Mouse (Mus musculus) forebrain, embryonic 13.5 days (tissue): ENCODE data around the gene Efcab12. TPM values are rescaled to one million over a fixed set of nuclear protein-coding genes. Genes with fewer than 3 reads are reported as not detected.

Source experiments
- ATAC-seq: fragments of 200-750 bp; cut with Nextera tagmentation; 2 replicates; pipeline ENCODE4 v1.8.0; 2017
- H3K27ac ChIP-seq: fragments of 300-500 bp; sonication (generic); 2 replicates; pipeline ENCODE4 v1.5.1; 2015; ENCODE audit warnings: inconsistent platforms, mild to moderate bottlenecking, moderate library complexity
- H3K27me3 ChIP-seq: fragments of 300-500 bp; sonication (generic); 2 replicates; pipeline ENCODE4 v1.6.1; 2015; ENCODE audit warnings: mild to moderate bottlenecking, inconsistent platforms
- H3K36me3 ChIP-seq: fragments of 300-500 bp; sonication (generic); 2 replicates; pipeline ENCODE4 v1.6.1; 2015; ENCODE audit warnings: mild to moderate bottlenecking, inconsistent platforms; ENCODE audit not compliant: poor library complexity, severe bottlenecking
- H3K4me1 ChIP-seq: fragments of 300-500 bp; sonication (generic); 2 replicates; pipeline ENCODE4 v1.6.1; 2015; ENCODE audit warnings: inconsistent platforms
- H3K4me2 ChIP-seq: fragments of 300-500 bp; sonication (generic); 2 replicates; pipeline ENCODE4 v1.6.1; 2015; ENCODE audit warnings: inconsistent platforms, mild to moderate bottlenecking, moderate library complexity
- H3K4me3 ChIP-seq: fragments of 300-500 bp; sonication (generic); 2 replicates; pipeline ENCODE4 v1.5.1; 2015; ENCODE audit warnings: mild to moderate bottlenecking, inconsistent platforms
- H3K9ac ChIP-seq: fragments of 300-500 bp; sonication (generic); 2 replicates; pipeline ENCODE4 v1.6.1; 2015; ENCODE audit warnings: mild to moderate bottlenecking, inconsistent platforms
- H3K9me3 ChIP-seq: fragments of 300-500 bp; sonication (generic); replicated peaks from 2 replicates; pipeline ENCODE4 v1.6.1; 2016; ENCODE audit warnings: inconsistent platforms
- WGBS: fragments of 180-500 bp; shearing (Covaris S2); methylation state at CpG from one replicate; pipeline ENCODE4 v1.1.7; 2015; 5-methylcytosine and 5-hydroxymethylcytosine counted together
- polyA plus RNA-seq: library from polyadenylated mRNA; unstranded; fragments of >200 nt; fragmentation: Nextera tagmentation; extraction: Ambion mirVana; gene quantifications from 2 replicates; pipeline ENCODE4 v1.2.1, GENCODE M21; 2015

Gene Efcab12
- polyA plus RNA-seq, 1 experiment from 2014 or later: 1.9 TPM

DNA sequence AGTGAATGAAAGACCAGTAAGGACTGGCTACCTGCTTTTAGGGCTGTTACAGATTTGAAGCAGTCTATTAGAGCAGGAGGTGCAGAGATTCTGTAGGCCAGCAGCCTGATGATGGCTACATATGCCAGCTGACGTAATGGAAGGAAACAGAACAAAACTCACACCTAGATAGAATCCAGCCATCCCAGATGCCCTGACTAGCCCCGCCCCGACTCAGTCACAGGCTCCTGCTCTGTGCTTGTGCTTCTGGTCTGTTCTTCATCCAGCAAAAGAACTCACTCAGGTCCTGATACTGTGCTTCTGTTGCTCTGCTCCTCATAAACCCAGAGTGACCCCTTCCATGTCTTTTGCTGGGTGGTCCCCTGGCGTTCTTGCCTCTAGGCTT, 18.1 kb upstream of the Efcab12 start:
- H3K9me3 ChIP-seq: no peaks in the 10 kb centered on the region
- ATAC-seq: no peak
- no peak overlapping the region for H3K27ac ChIP-seq

DNA sequence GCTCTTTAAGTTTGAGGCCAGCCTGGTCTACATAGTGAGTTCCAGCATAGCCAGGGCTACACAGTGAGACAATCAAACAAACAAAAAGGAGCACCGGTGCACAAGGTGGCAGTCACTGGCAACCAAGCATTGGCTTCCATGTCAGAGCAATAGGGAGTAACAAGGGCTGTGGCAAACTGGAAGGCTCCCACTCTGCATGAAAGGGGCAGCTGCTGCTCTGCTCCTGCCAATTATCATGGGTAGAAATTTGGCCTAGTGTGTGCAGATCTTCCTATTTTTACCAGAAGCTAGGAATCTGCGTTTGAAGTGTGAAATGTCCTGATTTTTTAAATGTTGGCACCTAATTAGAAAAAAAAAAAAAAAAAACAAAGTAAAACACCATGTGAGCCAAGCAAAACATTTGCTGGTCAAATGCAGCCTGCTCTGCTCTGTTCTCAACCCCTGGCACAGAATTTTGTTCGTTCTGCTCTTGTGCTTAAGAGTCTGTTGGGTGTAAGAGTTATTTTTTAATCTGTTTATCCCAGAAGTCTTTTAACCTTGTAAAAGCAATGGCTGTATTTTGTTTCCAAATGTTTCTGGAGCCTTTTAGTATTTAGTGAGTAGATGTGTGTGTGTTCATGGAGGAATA, 17.6 kb upstream of the Efcab12 start:
- no peak for ATAC-seq
- peaks cover 31% of the 10 kb centered on the region for H3K4me1 ChIP-seq
- H3K9me3 ChIP-seq: no peaks in the 10 kb centered on the region
- no peak overlapping the region for H3K4me2 ChIP-seq
- whole genome bisulfite sequencing: 82% methylated on average over 3 of the region's 3 CpGs
- H3K4me3 ChIP-seq: no peak overlapping the region
- no peaks in the 10 kb centered on the region for H3K36me3 ChIP-seq
- no peaks in the 10 kb centered on the region for H3K27me3 ChIP-seq
- no peak overlapping the region for H3K9ac ChIP-seq
- no peak overlapping the region for H3K27ac ChIP-seq

More for the DNA sequence above, 18.1 kb upstream of the Efcab12 start:
- 73% methylated on average over 4 of the region's 4 CpGs for WGBS
- H3K4me2 ChIP-seq: no peak overlapping the region
- H3K4me1 ChIP-seq: peaks cover 29% of the 10 kb centered on the region
- H3K36me3 ChIP-seq: no peaks in the 10 kb centered on the region
- no peak overlapping the region for H3K4me3 ChIP-seq
- H3K9ac ChIP-seq: no peak overlapping the region
- no peaks in the 10 kb centered on the region for H3K27me3 ChIP-seq

DNA sequence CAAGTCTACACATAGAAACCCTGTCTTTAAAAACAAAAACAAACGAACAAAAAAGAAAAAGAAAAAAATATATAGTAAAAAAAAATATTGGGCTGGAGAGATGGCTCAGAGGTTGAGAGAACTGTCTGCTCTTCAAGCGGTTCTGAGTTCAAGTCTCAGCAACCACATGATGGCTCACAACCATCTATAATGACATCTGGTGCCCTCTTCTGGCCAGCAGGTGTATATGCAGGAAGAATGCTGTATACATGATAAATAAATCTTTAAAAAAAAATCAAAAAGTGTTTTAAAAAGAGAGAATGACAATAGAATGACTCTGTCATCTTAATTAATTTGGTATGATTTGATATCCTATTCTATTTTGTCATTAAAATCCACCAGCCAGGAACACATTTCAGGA, 16.2 kb upstream of the Efcab12 start:
- Histone ChIP-seq H3K9ac (no peak overlapping the region), H3K36me3 (peaks cover 7% of the 10 kb centered on the region), H3K4me2 (no peak overlapping the region), H3K4me3 (no peak overlapping the region), H3K4me1 (peaks cover 31% of the 10 kb centered on the region), H3K9me3 (no peaks in the 10 kb centered on the region), H3K27ac (no peak overlapping the region), H3K27me3 (no peaks in the 10 kb centered on the region)
- 64% methylated on average over 2 of the region's 2 CpGs for WGBS
- ATAC-seq: no peak

DNA sequence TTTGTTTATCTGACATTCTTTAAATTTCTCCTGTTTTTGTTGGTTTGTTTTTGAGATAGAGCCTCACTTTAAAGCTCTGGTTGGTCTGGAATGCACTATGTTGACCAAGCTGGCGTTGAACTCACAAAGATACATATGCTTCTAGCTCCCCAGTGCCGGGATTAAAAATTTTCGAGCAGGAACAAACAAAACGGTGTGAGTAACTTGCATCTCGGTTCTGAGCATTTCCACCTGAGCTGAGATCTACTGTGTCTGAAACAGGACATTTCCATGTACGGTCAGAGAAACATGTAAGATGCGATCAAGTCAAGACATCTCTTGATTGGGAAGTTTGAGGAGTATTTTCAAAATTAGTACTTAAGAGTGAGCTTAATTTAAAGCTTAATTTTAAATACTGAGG, 15.8 kb upstream of the Efcab12 start:
- 42% methylated on average over 7 of the region's 7 CpGs for WGBS

DNA sequence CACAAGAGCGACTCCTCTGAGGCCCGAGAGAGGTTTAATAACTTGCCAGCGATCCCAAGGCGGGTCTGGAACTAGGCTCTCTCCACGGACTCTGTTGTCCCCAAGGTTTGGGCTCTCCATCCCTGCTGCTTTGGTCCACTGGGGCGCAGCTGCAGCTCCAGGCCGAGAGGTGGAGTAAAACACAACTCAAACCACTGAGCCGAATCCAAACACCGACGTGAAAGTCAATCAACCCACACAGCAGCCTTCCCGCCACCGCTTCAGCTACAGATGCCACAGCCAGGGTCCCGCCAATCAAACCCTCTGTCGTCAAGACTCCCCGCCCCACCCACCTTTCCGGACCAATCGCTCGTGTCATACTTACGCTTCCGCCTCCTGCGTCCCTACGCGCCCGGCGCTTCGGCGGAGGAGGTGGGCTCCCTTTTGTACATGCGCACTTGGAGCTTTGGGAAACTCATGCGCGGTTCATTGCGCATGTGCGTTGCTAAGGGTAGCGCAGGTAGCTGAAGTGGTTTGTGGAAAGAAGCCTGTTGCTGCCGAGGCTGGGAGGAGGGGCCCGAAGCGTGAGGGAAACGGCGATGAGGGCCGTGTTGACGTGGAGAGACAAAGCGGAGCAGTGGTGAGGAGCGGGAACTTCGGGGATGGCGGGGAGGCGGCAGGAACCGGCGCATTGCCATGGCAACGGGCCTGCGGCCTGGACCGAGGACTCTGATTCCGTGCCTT, 15.0 kb upstream of the Efcab12 start, which contains the start of the genes Mbd4 and Ift122:
Mbd4 (minus strand) TSS at position 281 of the 723 bp plus-strand sequence.
Ift122 (plus strand) TSS at position 380 of the 723 bp plus-strand sequence.
- no peaks in the 10 kb centered on the region for H3K27me3 ChIP-seq
- no peaks in the 10 kb centered on the region for H3K9me3 ChIP-seq
- H3K27ac ChIP-seq: peak within 1 kb of the TSS; percentile 86
- peaks cover 18% of the 10 kb centered on the region for H3K36me3 ChIP-seq
- H3K4me2 ChIP-seq: peak within 1 kb of the TSS; percentile 79
- ATAC-seq: peak; percentile 98
- peaks cover 31% of the 10 kb centered on the region for H3K4me1 ChIP-seq
- H3K9ac ChIP-seq: peak within 1 kb of the TSS; percentile 73
- under 1% methylated on average over 51 of the region's 51 CpGs for WGBS
- peak within 1 kb of the TSS; percentile 61 for H3K4me3 ChIP-seq

More for the DNA sequence above, 15.8 kb upstream of the Efcab12 start:
- H3K9me3 ChIP-seq: no peaks in the 10 kb centered on the region
- peak overlapping the region; percentile 61 for H3K4me3 ChIP-seq
- H3K36me3 ChIP-seq: peaks cover 11% of the 10 kb centered on the region
- H3K27me3 ChIP-seq: no peaks in the 10 kb centered on the region
- H3K9ac ChIP-seq: peak overlapping the region; percentile 66
- H3K4me1 ChIP-seq: peaks cover 31% of the 10 kb centered on the region
- no peak for ATAC-seq
- peak overlapping the region; percentile 62 for H3K4me2 ChIP-seq
- peak overlapping the region; percentile 86 for H3K27ac ChIP-seq

DNA sequence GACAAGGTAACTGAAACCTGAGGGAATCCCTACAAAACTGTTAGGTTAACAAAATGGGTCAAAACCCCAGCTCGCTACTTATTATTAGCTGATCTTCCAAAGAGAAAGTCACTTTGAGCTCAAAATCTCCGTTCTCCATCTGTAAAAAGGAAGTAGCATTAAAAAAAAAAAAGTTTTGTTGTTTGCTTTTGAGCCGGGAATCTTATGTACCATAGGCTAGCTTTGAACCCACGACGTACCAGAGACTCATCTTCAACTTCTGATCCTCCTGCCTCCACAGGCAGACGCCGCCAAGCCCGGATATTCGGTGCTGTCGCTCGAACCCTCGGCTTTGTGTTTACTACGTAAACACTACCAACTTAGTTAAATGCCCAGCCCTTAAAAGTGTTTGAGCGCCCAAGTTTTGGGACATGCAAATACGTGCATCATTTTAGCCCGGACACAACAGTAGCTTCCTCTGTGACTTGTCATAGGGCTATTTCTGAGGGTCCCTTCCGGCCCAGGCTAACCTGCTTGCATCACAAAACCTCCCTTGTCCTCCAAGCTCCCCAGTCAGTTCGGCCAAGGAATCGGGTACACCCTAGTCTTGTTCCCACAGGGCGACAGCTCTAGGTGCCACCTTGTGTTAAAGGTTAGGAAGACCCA, 14.4 kb upstream of the Efcab12 start:
- peaks cover 31% of the 10 kb centered on the region for H3K4me1 ChIP-seq
- peaks cover 24% of the 10 kb centered on the region for H3K36me3 ChIP-seq
- no peaks in the 10 kb centered on the region for H3K9me3 ChIP-seq
- H3K9ac ChIP-seq: peak overlapping the region; percentile 73
- WGBS: 4% methylated on average over 20 of the region's 20 CpGs
- H3K27me3 ChIP-seq: no peaks in the 10 kb centered on the region
- peak overlapping the region; percentile 79 for H3K4me2 ChIP-seq
- H3K4me3 ChIP-seq: peak overlapping the region; percentile 61
- H3K27ac ChIP-seq: peak overlapping the region; percentile 86
- ATAC-seq: no peak

DNA sequence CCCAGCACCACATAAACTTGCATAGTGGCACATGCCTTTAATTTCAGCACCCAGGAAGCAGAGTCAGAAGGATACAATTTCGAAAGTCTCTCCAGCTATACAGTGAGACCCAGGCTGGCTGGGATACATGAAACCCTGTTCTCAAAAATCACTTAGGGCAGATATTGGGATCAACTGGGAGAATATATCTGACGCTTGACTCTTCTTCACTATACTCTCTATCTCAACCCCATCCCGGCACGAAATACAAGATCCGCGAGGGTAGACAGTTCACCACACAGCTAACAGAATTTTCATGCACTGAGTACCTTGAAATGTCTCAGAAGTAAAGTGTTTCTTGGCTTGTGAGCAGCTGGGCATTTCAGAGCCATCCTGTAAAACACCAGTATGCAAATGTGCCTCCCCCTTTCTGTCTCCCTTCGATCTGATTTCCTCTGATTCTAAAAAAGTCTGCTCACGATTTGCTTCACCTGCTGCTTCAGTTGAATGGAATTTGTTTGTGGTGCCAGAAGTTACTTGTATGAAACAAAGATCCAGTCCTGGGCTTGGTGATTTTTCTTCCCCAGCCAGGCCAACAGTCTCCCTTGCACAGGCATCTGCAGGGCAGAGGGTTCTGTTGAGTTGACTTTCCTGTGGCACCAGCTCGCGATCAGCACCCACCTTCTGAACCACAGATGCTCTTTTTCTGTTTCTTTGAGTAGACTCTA, 10.5 kb upstream of the Efcab12 start:
- Histone ChIP-seq H3K4me1 (peaks cover 20% of the 10 kb centered on the region), H3K4me2 (no peak overlapping the region), H3K27ac (no peak overlapping the region), H3K4me3 (no peak overlapping the region), H3K27me3 (no peaks in the 10 kb centered on the region), H3K9me3 (no peaks in the 10 kb centered on the region), H3K9ac (no peak overlapping the region), H3K36me3 (peaks cover 37% of the 10 kb centered on the region)
- no peak for ATAC-seq
- 94% methylated on average over 10 of the region's 10 CpGs for WGBS

DNA sequence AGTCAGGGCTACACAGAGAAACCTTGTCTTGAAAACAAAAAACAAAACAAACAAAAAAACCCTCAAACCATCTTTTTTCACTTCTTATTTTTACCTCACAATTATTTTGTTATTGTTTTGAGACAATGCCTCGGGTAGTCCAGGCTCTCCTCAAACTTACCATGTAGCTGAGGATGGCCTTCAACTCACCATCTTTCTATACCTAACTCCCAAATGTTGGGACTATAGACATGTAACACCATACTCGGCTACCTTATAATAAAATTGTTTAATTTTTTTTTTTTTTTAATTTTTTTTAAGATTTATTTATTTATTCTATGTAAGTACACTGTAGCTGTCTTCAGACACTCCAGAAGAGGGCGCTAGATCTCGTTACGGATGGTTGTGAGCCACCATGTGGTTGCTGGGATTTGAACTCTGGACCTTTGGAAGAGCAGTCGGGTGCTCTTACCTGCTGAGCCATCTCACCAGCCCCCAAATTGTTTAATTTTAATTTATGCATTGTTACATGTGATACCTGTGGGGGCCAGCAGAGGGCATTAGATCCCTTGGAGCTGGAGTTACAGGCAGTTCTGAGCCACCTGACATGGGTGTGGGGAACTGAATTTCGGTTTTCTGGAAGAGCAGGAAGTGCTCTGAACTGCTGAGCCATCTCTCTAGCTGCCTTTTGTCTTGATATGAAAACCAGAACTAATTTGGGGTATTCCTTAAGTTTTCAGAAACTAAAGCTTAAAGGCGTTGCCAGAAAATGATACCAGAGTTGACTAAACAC, 8.6 kb upstream of the Efcab12 start:
- Histone ChIP-seq H3K27ac (no peak overlapping the region), H3K9ac (no peak overlapping the region), H3K36me3 (peaks cover 54% of the 10 kb centered on the region), H3K4me2 (no peak overlapping the region), H3K4me1 (peaks cover 7% of the 10 kb centered on the region), H3K27me3 (no peaks in the 10 kb centered on the region), H3K9me3 (no peaks in the 10 kb centered on the region), H3K4me3 (no peak overlapping the region)
- 42% methylated on average over 8 of the region's 8 CpGs for WGBS
- 0 out of 2 replicates have a peak, but pooled peaks have one; percentile 38 for ATAC-seq

DNA sequence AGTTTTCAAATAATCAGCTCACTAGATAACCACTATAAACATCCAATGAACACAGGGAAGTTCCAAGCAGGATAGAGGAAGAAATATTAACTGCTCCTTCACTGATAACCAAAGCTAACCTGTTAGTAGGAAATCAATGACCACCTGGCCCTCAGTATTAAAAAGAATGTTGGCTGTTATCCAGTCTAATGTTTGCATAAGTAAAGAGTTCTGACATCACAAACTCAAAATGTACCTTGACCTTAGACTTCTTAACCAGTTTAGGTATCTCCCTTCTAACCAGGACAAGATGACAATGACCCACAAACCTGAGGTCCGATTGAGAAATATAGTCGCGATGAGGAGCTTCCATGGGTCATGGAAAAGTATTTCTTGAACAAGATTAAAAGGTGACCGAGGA, 6.8 kb upstream of the Efcab12 start:
- WGBS: 95% methylated on average over 4 of the region's 4 CpGs

DNA sequence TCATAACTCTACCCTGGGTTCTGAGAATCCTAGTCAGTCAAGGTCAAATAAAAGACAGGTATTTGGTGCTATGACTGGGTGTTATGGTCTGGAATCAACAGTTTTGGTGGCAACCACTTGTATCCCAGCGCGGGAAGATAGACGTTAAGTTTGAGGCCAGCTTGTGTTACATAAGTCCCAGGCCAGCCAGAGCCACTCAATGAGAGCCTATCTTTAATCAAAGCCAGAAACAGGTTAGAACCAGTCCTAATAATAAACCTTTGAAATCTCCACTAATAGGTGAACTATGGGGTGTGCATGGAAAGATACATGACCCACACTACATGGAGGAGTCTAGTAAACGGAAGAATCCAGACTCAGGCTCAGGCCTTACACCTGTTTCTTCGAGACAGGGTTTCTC, 533 bp upstream of the Efcab12 start:
- H3K4me3 ChIP-seq: peak overlapping the region; percentile 41
- peaks cover 9% of the 10 kb centered on the region; the same call in 1 of the 2 replicates for H3K4me1 ChIP-seq
- no peak overlapping the region for H3K27ac ChIP-seq
- peak; percentile 7; the same call in 1 of the 2 replicates for ATAC-seq
- peaks cover 23% of the 10 kb centered on the region for H3K36me3 ChIP-seq
- no peaks in the 10 kb centered on the region for H3K9me3 ChIP-seq
- WGBS: 67% methylated on average over 5 of the region's 5 CpGs
- no peak overlapping the region for H3K9ac ChIP-seq
- H3K4me2 ChIP-seq: peak overlapping the region; percentile 68
- H3K27me3 ChIP-seq: no peaks in the 10 kb centered on the region

More for the DNA sequence above, 6.8 kb upstream of the Efcab12 start:
- H3K4me1 ChIP-seq: no peaks in the 10 kb centered on the region
- ATAC-seq: no peak
- no peak overlapping the region for H3K4me2 ChIP-seq
- H3K9ac ChIP-seq: no peak overlapping the region
- H3K27me3 ChIP-seq: no peaks in the 10 kb centered on the region
- H3K36me3 ChIP-seq: peaks cover 54% of the 10 kb centered on the region
- H3K27ac ChIP-seq: no peak overlapping the region
- H3K9me3 ChIP-seq: no peaks in the 10 kb centered on the region
- no peak overlapping the region for H3K4me3 ChIP-seq

DNA sequence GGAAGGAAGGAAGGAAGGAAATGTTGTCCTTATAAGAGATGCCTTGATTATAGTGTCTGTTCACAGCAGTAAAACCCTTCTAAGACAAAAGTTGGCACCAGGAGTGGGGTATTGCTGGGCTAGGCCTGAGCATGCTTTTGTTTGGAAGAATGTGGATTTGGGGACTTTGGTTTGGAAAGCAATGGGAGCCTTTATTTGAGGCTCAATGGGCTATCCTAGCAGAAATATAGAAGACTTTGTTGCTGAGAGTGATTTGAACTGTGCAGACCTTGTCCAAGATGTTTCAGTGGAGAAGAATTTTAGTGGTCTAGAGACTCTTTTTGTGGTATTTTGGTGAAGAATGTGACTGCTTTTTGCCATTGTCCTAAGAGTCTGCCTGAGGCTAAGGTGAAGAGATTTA, 4.4 kb downstream of the Efcab12 start:
- Histone ChIP-seq H3K4me1 (peaks cover 9% of the 10 kb centered on the region; the same call in 1 of the 2 replicates), H3K4me3 (no peak overlapping the region), H3K9me3 (no peaks in the 10 kb centered on the region), H3K27me3 (no peaks in the 10 kb centered on the region), H3K4me2 (no peak overlapping the region), H3K36me3 (no peaks in the 10 kb centered on the region), H3K9ac (no peak overlapping the region), H3K27ac (no peak overlapping the region)
- no peak for ATAC-seq
